Mouse (Mus musculus) kidney, postnatal 0 days (tissue): ENCODE results near the gene Myo3b. TPM values are rescaled to one million over a fixed set of nuclear protein-coding genes. Genes with fewer than 3 reads are reported as not detected.
A peak's percentile ranks its signal among the peaks of the same experiment; 100 is the strongest.

Experiments
- ATAC-seq: fragments of 200-750 bp; cut with Nextera tagmentation; replicated peaks from 2 replicates; pipeline ENCODE4 v1.8.0; 2017; ENCODE audit warnings: low read depth, moderate number of reproducible peaks, moderate TSS enrichment, moderate library complexity; ENCODE audit not compliant: low FRiP score
- DNase-seq: peaks from one replicate; pipeline ENCODE4 v3.0.0-alpha.2; 2016; ENCODE audit warnings: low spot score
- H3K27ac ChIP-seq: fragments of 300-500 bp; sonication (generic); 2 replicates; pipeline ENCODE4 v1.5.1; 2014; ENCODE audit warnings: mild to moderate bottlenecking
- H3K27me3 ChIP-seq: fragments of 300-500 bp; sonication (generic); 2 replicates; pipeline ENCODE4 v1.6.1; 2014; ENCODE audit warnings: low read length, mixed read lengths; ENCODE audit not compliant: insufficient read depth
- H3K36me3 ChIP-seq: fragments of 300-500 bp; sonication (generic); 2 replicates; pipeline ENCODE4 v1.6.1; 2014; ENCODE audit warnings: low read length, mixed read lengths; ENCODE audit not compliant: insufficient read depth
- H3K4me1 ChIP-seq: fragments of 300-500 bp; sonication (generic); replicated peaks from 2 replicates; pipeline ENCODE4 v1.6.1; 2014; ENCODE audit warnings: antibody characterized with exemption, low read length, mixed read lengths; ENCODE audit not compliant: insufficient read depth
- H3K4me2 ChIP-seq: fragments of 300-500 bp; sonication (generic); 2 replicates; pipeline ENCODE4 v1.6.1; 2014; ENCODE audit warnings: mild to moderate bottlenecking, low read length, moderate library complexity, mixed read lengths
- H3K4me3 ChIP-seq: fragments of 300-500 bp; sonication (generic); replicated peaks from 2 replicates; pipeline ENCODE4 v1.5.1; 2014; ENCODE audit warnings: low read depth, low read length
- H3K9ac ChIP-seq: fragments of 300-500 bp; sonication (generic); 2 replicates; pipeline ENCODE4 v1.6.1; 2014; ENCODE audit warnings: low read depth, low read length
- H3K9me3 ChIP-seq: fragments of 300-500 bp; sonication (generic); replicated peaks from 2 replicates; pipeline ENCODE4 v1.6.1; 2016; ENCODE audit warnings: low read length, inconsistent platforms, mixed read lengths
- CTCF ChIP-seq: IDR thresholded peaks from 2 replicates; pipeline ENCODE4 v1.5.1; 2016; ENCODE audit warnings: antibody characterized with exemption, low read depth, mild to moderate bottlenecking, moderate library complexity
- WGBS: fragments of 180-500 bp; shearing (Covaris S2); extraction: QIAGEN DNeasy Blood & Tissue Kit; methylation state at CpG from one replicate; pipeline ENCODE4 v1.1.7; 2014; 5-methylcytosine and 5-hydroxymethylcytosine counted together
- polyA plus RNA-seq: library from polyadenylated mRNA; unstranded; fragments of >200 nt; fragmentation: Nextera tagmentation; extraction: Ambion mirVana; gene quantifications from 2 replicates; pipeline ENCODE4 v1.2.1, GENCODE M21; 2015

The Myo3b gene
- polyA plus RNA-seq, 1 experiment from 2014 or later: 1.3 TPM

- TF ChIP-seq CTCF: no peak
- Histone ChIP-seq H3K4me1 (no peaks in the 10 kb centered on the region), H3K27ac (no peak overlapping the region), H3K36me3 (no peaks in the 10 kb centered on the region), H3K9ac (no peak overlapping the region), H3K27me3 (no peaks in the 10 kb centered on the region), H3K9me3 (no peaks in the 10 kb centered on the region), H3K4me3 (no peak overlapping the region), H3K4me2 (peak overlapping the region; percentile 34; the same call in 1 of the 2 replicates)
- WGBS: 47% methylated on average over 10 of the region's 10 CpGs
- no peak for ATAC-seq
- peak; percentile 28 for DNase-seq
Observed at GRCm38 (mm10) chr2:70126330-70126729, 87.4 kb downstream of the Myo3b start.

- Histone ChIP-seq H3K27ac (no peak overlapping the region), H3K9ac (no peak overlapping the region), H3K9me3 (no peaks in the 10 kb centered on the region), H3K27me3 (no peaks in the 10 kb centered on the region), H3K4me2 (peak overlapping the region; percentile 34; the same call in 1 of the 2 replicates), H3K36me3 (no peaks in the 10 kb centered on the region), H3K4me1 (no peaks in the 10 kb centered on the region), H3K4me3 (no peak overlapping the region)
- peak; percentile 92 for DNase-seq
- under 1% methylated on average over 13 of the region's 13 CpGs for WGBS
- TF ChIP-seq CTCF: peak; percentile 92
- ATAC-seq: 0 out of 2 replicates have a peak, but pooled peaks have one; percentile 57
Observed at GRCm38 (mm10) chr2:70126783-70127182, 87.9 kb downstream of the Myo3b start.

GRCm38 (mm10) chr2:70127351-70128148 lies 88.6 kb downstream of the Myo3b start:
- H3K27me3 ChIP-seq: no peaks in the 10 kb centered on the region
- H3K9ac ChIP-seq: no peak overlapping the region
- WGBS: 11% methylated on average over 21 of the region's 21 CpGs
- no peaks in the 10 kb centered on the region for H3K36me3 ChIP-seq
- no peaks in the 10 kb centered on the region for H3K4me1 ChIP-seq
- H3K4me3 ChIP-seq: no peak overlapping the region
- H3K9me3 ChIP-seq: no peaks in the 10 kb centered on the region
- no peak overlapping the region for H3K27ac ChIP-seq
- ATAC-seq: no peak
- no peak for TF ChIP-seq CTCF
- peak; percentile 22 for DNase-seq
- peak overlapping the region; percentile 34 for H3K4me2 ChIP-seq

- no peak for TF ChIP-seq CTCF
- Histone ChIP-seq H3K27ac (no peak overlapping the region), H3K4me1 (no peaks in the 10 kb centered on the region), H3K4me2 (no peak overlapping the region), H3K9me3 (no peaks in the 10 kb centered on the region), H3K4me3 (no peak overlapping the region), H3K9ac (no peak overlapping the region), H3K36me3 (no peaks in the 10 kb centered on the region), H3K27me3 (no peaks in the 10 kb centered on the region)
- DNase-seq (no peak), ATAC-seq (no peak)
- WGBS: 53% methylated on average over 6 of the region's 6 CpGs
Observed at GRCm38 (mm10) chr2:70128590-70128989, 89.7 kb downstream of the Myo3b start.

GRCm38 (mm10) chr2:70129566-70129965 lies 90.6 kb downstream of the Myo3b start:
- ATAC-seq: no peak

GRCm38 (mm10) chr2:70133281-70133680 lies 94.4 kb downstream of the Myo3b start:
- 85% methylated on average over 4 of the region's 4 CpGs for WGBS
- no peaks in the 10 kb centered on the region for H3K27me3 ChIP-seq
- H3K9me3 ChIP-seq: no peaks in the 10 kb centered on the region
- H3K4me1 ChIP-seq: no peaks in the 10 kb centered on the region
- H3K27ac ChIP-seq: no peak overlapping the region
- no peak overlapping the region for H3K4me3 ChIP-seq
- no peak for TF ChIP-seq CTCF
- no peak overlapping the region for H3K4me2 ChIP-seq
- no peak for DNase-seq
- no peak overlapping the region for H3K9ac ChIP-seq
- no peak for ATAC-seq
- H3K36me3 ChIP-seq: no peaks in the 10 kb centered on the region

More at GRCm38 (mm10) chr2:70129566-70129965, 90.6 kb downstream of the Myo3b start:
- no peaks in the 10 kb centered on the region for H3K9me3 ChIP-seq
- WGBS: 24% methylated on average over 3 of the region's 3 CpGs
- no peak overlapping the region for H3K4me2 ChIP-seq
- no peak overlapping the region for H3K27ac ChIP-seq
- peak; percentile 52 for DNase-seq
- no peaks in the 10 kb centered on the region for H3K27me3 ChIP-seq
- no peak for TF ChIP-seq CTCF
- no peak overlapping the region for H3K9ac ChIP-seq
- no peak overlapping the region for H3K4me3 ChIP-seq
- no peaks in the 10 kb centered on the region for H3K36me3 ChIP-seq
- no peaks in the 10 kb centered on the region for H3K4me1 ChIP-seq
